Mouse (Mus musculus) ES-E14 (cell line): ENCODE data around the gene Aldh6a1.

Source experiments
- CHD2 ChIP-seq: IDR thresholded peaks from 2 replicates; pipeline ENCODE4 v1.6.1; 2014; ENCODE audit warnings: mild to moderate bottlenecking, low read depth, low read length, inconsistent platforms
- HCFC1 ChIP-seq: IDR thresholded peaks from 2 replicates; pipeline ENCODE4 v1.6.1; 2012; ENCODE audit warnings: low read length, inconsistent platforms, borderline replicate concordance; ENCODE audit not compliant: insufficient read depth
- MAFK ChIP-seq: IDR thresholded peaks from 2 replicates; pipeline ENCODE4 v1.6.1; 2014; ENCODE audit warnings: mild to moderate bottlenecking, low read depth, low read length, inconsistent platforms; ENCODE audit not compliant: insufficient read depth
- ZC3H11A ChIP-seq: IDR thresholded peaks from 2 replicates; pipeline ENCODE4 v1.6.1; 2012; ENCODE audit warnings: low read depth, mild to moderate bottlenecking, inconsistent platforms, low read length, borderline replicate concordance
- ZNF384 ChIP-seq: IDR thresholded peaks from 2 replicates; pipeline ENCODE4 v1.6.1; 2012; ENCODE audit warnings: low read depth, low read length, inconsistent platforms

DNA sequence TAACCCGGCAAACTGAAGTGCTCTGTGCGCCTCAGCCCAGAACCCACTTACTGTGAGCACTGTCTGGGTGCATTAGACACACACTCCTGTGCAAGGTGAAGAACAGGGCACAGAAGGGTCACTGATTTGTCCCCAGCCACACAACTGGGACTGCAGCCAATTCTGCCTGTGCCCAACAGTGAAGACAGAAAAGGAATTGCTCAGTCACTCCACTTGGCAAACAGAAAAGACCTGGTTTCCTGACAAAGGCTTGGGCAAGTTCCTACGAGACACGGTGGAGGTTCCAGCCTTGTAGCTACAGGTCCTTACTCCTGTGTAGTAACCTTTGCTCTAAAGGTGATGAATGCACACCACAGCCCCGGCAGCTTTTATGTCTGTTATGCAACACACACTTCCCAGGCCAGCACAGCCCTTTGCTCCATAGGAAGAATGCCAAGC is 66.1 kb downstream of the Aldh6a1 start:
- TF ChIP-seq CHD2 (no peak), ZC3H11A (no peak), MAFK (no peak), HCFC1 (no peak), ZNF384 (no peak)
